Mouse (Mus musculus) right cerebral cortex, postnatal 36 days (tissue): ENCODE measurements around the gene Tada3.

Experiments
- DNase-seq, 2 experiments: peaks; one replicate each; pipeline ENCODE4 v3.0.0; 2022; ENCODE audit warnings: low spot score in 2 of 2, mixed read lengths in 1 of 2

The Tada3 gene

GRCm38 (mm10) chr6:113386025-113386424, 8.3 kb upstream of the Tada3 start:
- DNase-seq, result no peak

GRCm38 (mm10) chr6:113385160-113385714, 7.6 kb upstream of the Tada3 start:
- no peak for DNase-seq

DNA sequence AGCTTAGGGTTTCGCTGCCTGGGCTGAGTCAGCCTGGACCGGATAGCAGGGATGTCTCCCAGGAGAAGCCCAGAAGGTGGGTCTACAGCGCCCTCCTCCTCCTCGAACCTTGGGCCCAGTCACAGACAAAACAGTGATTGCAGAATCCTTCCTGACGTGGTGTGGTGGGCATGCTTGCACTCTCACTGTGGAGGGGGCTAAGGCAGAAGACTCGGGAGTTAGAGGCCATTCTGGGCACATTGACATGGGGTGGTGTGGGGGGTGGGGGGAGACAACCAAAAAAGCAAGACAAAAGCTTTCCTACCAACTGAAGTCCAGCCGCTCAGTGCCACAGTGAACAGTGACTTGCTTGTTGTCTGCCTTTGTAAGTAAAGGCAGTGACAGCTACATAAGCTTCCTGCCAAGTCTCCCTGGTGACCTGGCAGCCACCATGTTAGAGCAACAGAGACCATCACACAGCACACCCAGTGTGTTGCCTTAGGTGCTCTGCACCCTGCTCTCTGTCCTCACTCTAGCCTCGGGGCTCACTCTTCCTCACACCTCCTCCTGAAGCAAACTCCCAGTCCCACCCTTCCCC, 6.8 kb upstream of the Tada3 start:
- no peak for DNase-seq

DNA sequence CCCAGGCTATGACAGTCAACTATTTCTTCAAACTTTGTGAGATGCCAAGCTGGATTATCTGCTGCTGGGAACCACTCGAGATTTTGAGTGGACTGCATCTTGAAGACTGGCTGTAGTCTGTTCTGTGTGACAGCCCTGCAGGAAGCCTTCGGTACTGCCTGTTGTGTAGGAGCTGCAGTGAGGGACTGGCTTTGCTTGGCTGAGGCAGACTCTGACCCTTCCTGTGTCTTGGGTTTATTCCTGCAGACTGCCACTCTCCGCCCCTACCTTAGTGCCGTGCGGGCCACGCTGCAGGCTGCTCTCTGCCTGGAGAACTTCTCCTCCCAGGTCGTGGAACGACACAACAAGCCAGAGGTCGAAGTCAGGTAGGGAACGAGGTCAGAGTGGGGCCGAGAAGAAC, 2.8 kb upstream of the Tada3 start:
- DNase-seq, result no peak

DNA sequence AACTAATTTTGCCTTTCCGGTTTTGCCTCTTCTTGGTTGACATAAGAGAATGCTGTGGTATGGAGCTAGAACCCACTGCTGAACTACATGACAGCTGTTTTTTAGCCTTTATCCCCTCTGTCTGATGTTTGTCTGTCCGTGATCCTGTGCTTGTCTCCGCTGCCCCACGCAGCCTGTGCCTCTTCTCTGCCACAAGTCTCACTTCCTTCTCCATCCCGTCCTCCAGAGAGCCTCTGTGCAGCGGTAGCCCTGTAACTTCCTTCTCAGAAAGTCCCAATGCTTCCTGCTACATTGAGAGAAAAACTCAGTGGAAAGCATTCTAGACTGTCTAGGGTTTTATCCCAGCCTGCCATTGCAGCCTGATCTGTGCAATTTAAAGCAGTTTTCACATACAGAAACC, 1.6 kb upstream of the Tada3 start:
- DNase-seq, result no peak

GRCm38 (mm10) chr6:113377172-113377495, 549 bp downstream of the Tada3 start:
- DNase-seq, result no peak

GRCm38 (mm10) chr6:113373491-113373890, 4.2 kb downstream of the Tada3 start:
- no peak for DNase-seq

DNA sequence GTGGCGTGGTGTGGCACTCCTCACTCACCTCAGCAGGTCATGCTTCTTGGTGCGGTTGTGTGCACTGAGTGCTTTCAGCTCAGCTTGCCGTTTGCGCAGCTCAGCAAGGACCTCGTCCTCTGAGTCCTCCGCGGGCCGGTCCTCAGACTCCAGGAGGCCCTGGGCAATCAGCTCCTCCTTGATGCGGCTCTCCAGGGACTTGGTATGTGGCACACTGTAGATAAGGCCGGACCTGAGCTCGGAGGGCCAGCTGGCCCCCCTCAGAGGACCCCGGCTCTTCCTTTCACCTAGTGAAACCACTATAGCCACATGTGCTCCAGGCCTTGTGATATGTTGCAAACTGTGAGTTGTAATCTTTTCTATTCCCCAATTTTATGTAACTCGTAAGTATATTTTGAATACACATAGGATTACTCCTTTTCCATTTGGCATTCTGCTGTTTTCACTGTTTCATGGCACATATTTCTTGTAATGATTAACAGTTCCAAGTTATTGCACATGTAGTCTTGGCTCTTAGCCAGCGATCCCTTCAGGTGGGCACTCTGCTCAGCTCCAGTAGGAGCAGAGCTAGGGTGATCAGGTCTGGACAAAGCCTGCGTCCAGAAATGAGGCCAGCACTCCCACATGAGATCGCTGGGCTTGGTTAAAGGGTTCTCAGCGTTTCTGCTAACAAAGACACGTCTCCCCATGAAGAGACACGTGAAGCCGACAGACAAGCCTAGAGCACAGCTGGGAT, 7.3 kb downstream of the Tada3 start:
- no peak for DNase-seq

GRCm38 (mm10) chr6:113368577-113368976, 9.1 kb downstream of the Tada3 start:
- no peak for DNase-seq

DNA sequence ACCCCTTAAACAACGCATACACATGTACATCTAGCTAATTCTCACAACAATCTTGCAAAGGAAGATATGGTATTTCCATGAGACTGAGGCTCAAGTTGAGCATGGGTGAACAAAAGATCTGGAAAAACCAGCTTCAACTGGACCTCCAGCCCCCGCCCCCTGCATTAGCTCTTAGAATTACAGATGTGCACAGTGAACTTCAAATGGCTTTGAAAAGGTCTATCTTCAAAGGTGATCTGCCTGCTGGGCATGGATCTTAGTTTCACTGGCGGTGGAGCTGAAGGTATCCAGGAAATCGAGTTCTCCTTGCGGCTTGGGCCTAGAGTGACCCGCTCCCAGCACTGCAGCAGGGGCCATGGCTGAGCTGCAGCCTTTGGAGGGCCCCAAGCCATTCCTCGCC, 9.6 kb downstream of the Tada3 start:
- no peak for DNase-seq

GRCm38 (mm10) chr6:113367574-113367973, 10.1 kb downstream of the Tada3 start:
- no peak for DNase-seq

- DNase-seq, result no peak
Observed at GRCm38 (mm10) chr6:113366639-113367038, 11.0 kb downstream of the Tada3 start.

GRCm38 (mm10) chr6:113364518-113365135, 13.1 kb downstream of the Tada3 start:
- no peak for DNase-seq

DNA sequence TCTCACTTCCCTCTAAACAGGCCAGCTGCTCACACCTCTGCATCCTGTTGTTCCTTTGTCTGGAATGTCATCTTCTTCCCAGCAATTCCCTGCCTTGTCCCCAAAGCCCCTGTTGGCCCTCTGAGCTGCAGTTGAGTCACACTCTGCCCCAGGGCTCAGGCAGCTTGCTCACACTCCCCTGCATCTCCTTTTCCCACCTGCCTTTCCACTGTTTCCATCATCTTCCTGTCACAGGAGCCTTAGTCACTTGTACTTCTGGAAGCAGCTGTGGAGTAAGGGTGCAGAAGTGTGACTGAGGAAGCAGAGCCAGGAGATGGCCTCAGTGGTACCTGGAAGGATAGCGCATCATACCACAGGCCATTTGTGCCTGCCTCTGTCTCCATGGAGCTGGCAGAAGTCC, 15.4 kb downstream of the Tada3 start:
- no peak for DNase-seq

- no peak for DNase-seq
Observed at GRCm38 (mm10) chr6:113361476-113361875, 16.2 kb downstream of the Tada3 start.

- no peak for DNase-seq
Observed at GRCm38 (mm10) chr6:113353696-113354095, 24.0 kb downstream of the Tada3 start.

GRCm38 (mm10) chr6:113352820-113353219, 24.9 kb downstream of the Tada3 start:
- no peak for DNase-seq

- no peak for DNase-seq
Observed at GRCm38 (mm10) chr6:113351653-113352052, 26.0 kb downstream of the Tada3 start.

GRCm38 (mm10) chr6:113351161-113351560, 26.5 kb downstream of the Tada3 start:
- DNase-seq, result no peak

- no peak for DNase-seq
Observed at GRCm38 (mm10) chr6:113350538-113350937, 27.1 kb downstream of the Tada3 start.

- DNase-seq, result no peak
Observed at GRCm38 (mm10) chr6:113346897-113347296, 30.8 kb downstream of the Tada3 start.

GRCm38 (mm10) chr6:113344321-113344720, 33.4 kb downstream of the Tada3 start:
- no peak for DNase-seq
